Mouse (Mus musculus) activated CD4-positive, CD25-positive, alpha-beta regulatory T cell, adult 4 months (primary cell): ENCODE measurements around the gene Tbc1d17. TPM values are rescaled to one million over a fixed set of nuclear protein-coding genes. Genes with fewer than 3 reads are reported as not detected.

ENCODE experiments used
- ATAC-seq: one replicate; pipeline ENCODE4 v1.8.0; 2017
- polyA plus RNA-seq, 2 experiments: library from polyadenylated mRNA; unstranded; fragments of 100-300 nt; shearing (Covaris generic); gene quantifications; one replicate each; pipeline ENCODE4 v1.2.1; 2017

Tbc1d17 gene
- polyA plus RNA-seq, 2 experiments from 2014 or later: 41.0 to 63.7 TPM

DNA sequence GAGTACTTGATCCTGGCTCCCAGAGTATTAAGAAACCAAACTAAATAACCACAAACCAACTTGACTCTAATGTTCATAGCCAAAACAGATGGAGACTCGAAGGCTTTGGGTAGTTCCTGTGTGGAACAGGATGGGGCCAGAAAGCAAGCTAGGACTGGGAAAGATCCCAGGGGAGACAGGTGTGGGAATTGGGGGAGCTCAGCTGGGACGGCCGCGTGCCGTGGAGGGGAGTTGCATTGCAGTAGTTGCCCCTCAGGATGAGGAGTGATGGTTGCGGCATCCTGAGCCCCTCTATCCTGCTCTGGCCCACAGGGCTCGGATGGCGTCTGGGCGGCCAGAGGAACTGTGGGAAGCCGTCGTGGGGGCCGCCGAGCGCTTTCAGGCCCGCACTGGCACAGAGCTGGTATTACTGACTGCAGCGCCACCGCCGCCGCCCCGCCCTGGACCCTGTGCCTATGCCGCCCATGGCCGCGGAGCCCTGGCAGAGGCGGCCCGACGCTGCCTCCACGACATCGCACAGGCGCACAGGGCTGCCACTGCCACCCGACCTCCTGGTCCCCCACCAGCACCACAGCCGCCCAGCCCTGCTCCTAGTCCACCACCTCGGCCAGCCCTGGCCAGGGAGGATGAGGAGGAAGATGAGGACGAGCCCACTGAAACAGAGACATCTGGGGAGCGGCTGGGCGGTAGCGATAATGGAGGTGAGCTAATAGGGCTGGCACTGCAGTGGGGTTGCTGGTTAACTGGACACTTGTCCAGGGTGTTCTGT lies 3.6 kb upstream of the Tbc1d17 start:
- no peak for ATAC-seq

DNA sequence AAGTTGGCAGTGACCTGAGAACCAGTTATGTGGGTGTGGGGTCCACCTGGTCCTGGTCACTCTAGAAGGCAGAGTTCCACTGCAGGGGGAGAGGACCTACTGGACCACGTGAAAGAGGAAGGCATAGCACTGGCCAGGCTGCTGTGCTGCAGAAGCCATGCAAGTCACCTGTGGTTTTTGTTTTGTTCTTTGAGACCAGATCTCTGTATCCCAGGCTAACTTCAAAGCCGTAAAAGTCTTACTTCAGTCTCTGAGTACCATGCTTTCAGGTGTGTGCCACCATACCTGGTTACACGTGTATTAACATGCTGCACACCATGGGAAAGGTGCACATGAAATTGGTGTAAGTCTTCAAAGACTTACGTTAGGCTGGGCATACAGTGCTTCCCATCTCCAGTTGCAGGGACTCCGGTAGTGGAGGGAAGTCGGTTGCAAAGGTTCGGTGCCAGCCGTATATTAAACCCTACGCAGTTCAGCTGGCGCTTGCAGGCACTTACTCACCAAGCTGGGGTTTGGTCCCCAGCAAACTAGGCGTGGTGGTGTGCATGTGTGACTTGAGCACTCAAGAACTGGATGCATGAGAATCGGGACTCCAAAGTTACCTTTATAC lies 2.9 kb upstream of the Tbc1d17 start:
- ATAC-seq: no peak

DNA sequence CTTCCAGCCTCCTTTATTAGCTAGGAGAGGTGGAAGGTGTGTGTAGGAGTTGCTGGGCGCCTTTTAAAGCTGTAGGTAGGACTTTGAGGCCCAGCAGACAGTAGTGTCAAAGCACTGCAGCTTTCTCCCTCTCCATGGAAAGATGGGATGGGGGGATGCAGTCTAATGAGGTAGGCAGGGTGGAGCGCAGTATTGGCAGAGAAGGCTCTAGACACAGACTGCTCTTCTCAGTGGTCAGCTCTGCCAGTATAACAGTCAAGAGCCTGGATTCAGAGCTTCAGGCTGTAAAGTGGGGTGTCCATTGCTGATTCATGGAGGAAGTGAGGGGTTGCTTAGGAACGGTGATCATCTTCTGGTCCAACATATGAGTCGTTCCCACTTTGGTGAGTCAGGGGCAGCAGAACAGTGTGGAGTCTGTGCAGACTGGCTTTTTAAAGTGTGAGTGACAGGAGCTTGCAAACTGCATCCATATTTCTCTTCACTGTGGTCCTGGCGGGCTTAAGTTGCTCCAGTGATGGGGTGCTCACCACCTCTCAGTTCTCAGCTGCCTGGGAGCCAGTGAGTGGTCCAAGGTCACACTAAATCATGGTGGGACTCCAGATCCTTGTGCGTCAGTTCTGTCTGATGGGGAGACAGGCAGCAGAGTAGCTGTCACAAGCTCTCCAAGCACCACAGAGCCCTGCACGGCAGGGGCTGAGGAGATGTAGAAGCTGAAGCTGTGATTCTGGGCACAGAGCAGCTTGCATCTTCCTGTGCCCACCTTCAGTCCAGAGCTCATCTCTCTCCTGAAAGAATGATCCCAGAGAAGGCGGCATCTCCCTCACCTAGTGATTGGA lies 2.1 kb upstream of the Tbc1d17 start:
- ATAC-seq: no peak

DNA sequence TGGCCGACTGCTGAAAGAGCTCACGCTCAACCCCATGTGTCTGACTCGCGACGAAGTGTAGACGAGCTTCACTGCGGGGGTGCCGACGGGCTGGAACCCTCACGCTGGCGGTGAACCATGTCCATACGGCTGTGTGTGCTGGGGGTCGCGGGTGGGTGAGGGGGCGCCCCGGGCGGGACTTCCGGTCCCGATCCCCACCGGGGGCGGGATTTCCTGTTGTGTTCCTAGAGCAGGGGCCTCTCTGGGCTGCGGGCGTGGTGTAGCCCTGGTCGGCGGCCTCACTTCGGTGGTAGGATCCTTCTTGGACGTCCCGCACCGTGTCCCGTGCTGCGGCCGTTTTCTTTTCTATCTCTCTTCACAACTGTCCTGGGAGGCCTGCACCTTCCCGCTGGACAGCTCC lies 1.3 kb upstream of the Tbc1d17 start:
- no peak for ATAC-seq

DNA sequence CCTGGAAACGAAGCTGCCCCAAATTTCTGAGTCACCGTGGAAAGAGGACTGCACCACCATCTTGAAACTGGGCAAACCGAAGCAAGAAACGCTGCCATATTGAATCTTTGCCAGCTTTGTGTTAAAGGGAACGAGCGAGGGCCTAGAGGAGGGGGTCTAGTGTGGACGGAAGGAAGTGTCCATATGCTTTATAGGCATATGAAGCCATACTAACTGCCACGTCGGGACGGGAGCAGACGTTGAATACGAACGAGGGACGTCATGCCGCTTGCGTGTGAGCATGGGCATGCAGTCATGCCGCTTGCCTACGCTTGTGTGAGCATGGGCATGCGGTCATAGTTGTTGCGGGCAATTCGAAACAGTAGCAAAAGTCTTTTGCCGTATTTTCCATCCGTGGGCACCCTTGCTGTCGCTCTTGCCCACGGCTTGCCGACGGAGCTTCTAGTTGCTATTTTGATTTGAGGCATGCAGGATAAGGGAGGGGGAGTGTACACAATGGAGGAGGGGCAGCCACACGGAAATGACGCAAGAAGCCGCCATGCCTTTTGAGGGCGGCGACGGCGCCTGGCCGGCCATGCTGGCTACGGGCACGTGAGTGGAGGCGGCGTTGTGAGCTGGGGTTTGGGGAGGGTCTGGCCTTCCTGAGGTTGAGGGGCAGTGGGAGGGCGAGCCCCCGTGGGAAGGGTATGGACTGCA lies 685 bp upstream of the Tbc1d17 start:
- ATAC-seq: peak; percentile 42

DNA sequence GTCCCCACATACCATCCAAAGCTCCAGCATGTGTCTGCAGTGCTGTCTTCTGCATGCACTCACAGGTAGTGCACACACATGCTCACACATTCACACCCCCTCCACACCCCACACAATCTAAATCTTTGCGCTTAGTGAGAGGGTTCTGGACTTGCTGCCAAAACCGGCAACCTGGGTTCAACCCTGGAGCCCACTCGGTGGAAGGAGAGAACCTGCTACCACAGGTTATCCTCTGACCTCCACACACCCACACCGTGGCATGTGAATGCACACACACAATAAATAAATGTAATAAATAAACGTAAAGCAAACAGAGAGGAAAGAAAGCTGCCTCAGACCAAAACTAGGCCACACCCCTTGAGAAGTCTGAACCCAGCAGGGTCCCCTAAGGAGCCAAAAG lies 1.1 kb downstream of the Tbc1d17 start:
- no peak for ATAC-seq

DNA sequence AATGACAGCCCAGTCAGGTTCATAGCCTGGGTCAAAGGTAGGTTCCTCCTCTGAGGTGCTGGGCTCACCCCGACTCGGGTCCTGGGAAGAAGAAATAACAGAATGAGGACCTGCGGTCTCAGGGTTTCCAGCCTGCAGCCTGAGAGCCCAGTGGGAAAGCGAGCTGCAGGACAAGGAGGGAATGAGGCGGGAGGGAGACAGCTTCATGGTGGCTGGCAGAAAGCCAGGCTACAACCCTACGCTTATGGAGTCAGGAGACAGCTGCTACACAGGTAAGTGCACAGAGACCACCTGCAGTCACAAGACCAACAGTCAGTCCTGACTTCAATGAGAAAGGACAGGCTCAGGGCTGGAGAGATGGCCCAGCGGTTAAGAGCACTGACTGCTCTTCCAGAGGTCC lies 2.1 kb downstream of the Tbc1d17 start:
- no peak for ATAC-seq

DNA sequence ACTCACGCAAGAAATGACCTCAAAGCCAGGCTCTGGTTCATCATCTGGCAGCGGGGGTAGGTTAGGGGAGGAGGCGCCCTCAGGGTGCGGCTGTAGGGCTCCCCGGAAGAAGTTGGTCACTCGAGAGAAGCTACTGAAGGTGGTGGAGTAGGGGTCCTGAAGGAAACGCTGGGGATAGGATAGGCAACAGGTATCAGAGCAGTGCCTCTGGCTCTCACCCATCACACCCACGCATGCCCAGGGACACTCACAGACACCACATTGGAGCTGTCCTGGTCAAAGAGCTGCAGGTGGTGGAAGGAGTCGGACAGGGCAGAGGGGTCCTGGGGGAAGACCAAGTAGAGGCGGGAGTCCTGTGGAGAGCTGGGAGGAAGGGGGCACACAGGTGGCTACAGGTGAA lies 3.9 kb downstream of the Tbc1d17 start:
- ATAC-seq: no peak

DNA sequence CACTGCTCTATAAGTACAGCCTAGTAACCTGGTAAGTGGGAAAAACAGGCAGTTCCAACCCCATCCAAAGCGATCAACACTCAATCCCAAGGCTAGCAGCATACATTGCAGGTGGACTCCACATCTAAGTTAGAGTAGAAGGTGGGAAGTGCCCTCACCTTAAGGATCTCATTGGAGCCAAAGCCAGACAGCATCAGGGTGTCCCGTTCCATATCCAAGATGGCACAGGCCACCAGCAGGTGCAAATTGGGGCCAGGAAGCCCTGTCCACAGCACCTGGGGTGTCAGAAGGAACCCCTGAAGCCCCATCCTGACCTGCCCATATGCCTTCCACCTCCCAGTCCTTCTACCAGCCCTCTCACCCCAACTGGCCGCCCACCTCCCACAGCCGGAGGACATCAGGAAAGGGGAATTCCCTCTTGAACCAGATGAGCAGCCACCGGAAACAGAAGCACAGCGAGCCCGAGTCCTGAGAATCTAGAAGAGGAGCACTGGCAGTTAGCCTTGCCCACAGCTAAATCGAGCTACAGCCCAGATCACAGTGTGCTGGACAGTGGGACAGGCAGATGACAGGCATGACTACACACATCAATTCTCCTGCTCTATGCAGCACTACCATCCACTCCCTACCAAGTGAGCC lies 6.9 kb downstream of the Tbc1d17 start:
- no peak for ATAC-seq

DNA sequence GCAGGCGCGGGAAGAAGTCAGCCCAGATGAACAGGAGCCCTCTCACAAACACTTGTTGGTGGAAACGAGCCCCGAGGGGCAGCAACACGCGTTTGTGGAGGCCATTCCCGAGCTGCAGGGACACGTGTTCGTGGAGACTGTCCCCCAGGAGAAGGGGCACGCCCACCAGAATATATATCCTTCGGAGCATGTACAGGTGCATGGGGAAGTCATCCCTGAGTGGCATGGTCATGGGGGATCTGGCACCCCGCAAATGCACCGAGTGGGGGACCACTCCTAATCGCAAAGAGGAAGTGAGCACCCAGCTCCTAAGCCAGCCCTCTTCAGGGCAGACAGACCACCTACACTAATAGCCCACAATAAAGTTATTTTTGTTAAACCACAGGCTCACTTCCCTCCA lies 8.5 kb downstream of the Tbc1d17 start:
- no peak for ATAC-seq

DNA sequence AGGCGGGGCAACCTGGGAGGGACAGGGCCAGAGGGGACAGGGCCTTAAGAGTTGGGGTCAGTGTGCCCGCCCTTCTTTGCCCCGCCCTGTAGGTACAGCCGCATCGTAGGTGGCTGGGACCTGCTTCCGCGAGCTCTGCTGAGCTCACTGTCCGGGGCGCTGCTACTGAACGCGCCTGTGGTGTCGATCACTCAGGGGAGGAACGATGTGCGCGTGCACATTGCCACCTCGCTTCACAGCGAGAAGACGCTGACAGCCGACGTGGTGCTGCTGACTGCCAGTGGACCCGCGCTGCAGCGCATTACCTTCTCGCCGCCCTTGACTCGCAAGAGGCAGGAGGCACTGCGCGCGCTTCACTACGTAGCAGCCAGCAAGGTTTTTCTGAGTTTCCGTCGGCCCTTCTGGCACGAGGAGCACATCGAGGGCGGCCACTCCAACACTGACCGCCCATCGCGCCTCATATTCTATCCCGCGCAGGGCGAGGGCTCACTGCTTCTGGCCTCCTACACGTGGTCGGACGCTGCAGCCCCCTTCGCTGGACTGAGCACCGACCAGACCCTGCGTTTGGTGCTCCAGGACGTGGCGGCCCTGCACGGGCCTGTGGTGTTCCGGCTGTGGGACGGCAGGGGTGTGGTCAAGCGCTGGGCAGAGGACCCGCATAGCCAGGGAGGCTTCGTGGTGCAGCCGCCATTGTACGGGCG lies 9.2 kb downstream of the Tbc1d17 start:
- peak; percentile 63 for ATAC-seq

DNA sequence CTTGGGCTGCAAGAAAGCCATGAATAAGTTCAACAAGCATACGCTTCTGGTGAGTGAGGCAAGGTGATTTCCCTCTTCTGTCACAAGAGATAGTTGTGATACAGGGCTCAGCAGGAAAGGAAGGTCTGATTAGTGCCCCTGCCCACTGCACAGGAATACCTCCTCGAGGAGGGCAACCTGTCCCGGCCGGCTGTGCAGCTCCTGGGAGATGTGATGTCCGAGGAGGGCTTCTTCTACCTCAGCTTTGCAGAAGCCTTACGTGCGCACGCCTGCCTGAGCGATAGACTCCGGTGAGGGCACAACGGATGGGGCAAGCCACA lies 9.7 kb downstream of the Tbc1d17 start:
- peak; percentile 34 for ATAC-seq

DNA sequence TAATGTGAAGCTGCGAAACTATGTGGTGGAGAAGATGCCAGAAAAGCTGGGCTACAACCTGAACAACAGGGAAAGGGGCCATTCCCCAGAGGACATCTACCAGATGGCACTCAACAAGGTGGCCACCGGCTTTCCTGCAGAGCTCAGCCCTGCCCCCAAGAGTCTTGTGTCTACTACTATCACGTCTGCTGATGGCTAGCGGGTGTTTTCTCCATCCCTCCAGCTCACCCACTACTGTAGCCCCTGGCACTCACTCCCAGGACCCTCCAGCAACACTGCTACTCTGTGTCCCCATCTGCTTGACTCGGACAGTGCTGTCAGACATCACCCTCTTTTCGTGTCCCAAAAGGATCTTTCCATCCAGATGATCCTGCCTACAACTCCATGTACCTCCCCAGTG lies 10.8 kb downstream of the Tbc1d17 start:
- no peak for ATAC-seq

DNA sequence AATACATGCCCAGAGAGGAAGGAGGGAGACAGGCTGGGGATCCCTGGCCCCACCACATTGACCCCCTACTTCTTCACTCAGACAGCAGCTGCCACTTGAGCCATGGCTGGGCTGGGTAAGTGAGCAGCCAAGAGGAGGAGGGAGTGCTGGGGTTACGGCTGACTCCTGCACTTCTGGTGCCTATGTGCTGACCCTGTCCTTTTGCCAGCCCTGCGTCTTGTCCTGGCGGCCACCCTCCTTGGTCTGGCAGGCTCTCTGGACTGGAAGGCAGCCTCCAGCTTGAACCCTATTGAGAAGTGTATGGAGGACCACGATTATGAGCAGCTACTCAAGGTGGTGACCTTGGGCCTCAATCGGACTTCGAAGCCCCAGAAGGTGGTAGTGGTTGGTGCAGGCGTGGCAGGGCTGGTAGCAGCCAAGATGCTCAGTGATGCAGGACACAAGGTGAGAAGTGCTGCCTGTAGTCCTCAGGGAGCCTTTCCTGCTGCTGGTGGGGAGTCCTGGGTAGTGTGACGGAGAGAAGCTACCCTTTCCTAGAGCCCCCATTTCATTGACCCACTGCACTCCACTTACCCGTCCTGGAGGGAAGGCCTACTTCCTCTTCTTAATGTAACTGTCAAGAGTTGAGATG lies 12.3 kb downstream of the Tbc1d17 start:
- ATAC-seq: no peak

DNA sequence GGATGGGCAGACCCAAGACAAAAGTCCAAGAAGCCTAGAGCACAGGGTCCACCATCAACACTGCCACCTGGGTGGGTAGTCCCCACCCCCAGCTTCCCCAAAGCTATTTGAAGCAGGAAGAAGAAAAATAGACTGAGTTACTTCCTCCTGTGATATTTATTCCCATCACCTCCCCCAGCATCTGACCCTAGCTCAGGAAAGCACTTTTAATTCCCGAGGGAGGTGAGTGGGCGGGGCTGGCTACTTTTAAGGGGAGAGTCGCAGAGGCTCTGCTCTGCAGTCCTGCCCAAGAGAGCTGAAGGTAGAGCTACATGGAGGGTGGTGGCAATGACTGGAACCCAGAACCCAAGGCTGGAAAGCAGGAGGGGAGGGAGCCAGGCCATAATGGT lies 12.9 kb downstream of the Tbc1d17 start:
- ATAC-seq: no peak

DNA sequence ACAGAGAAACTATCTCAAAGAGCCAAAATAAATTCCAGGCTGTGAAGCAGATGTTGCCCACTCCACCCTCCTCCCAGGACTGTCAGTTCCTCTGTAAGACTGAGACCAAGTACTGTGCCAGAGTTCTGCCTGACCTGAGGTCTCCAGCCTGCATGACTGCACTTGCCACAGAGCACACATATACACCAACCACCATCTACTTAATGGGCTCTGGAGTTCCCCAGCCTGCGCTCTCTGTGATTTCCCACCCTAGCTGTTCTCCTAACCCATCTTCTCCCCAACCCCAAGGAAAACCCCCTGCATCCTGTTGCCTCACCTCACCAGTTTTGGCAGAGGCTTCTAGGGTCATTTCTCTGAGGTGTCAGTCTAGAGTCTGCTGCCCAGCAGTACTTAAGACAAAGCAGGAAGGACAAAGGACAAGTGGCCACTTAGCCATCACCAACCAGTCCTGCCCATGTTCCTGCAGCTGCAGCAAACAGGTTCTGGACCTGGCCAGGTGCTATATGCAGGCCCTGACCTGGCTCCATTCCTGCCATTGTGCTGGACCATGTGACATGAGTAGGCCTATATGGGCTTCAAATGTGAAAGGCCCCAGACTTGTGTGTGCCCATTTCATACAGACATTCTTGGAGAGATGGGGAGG lies 13.4 kb downstream of the Tbc1d17 start:
- no peak for ATAC-seq

DNA sequence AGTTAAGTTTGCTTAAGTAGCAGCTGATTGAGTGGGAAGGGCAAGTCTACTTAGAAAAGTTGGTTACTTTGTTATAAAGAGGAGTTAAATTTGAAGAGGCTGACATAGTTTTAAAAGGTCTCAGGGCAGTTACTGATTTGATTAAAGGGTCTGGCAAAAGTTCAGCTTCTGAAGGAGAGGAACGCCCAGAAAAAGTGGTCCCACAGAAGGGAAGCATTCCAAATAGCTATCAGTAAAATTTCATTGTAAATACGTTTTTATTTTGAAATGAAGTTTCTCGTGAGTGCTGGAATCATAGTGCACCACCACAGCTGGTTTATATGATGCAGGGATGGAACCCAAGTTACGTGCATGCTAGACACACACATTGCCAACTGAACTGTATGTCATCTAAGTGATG lies 16.1 kb downstream of the Tbc1d17 start:
- ATAC-seq: no peak

DNA sequence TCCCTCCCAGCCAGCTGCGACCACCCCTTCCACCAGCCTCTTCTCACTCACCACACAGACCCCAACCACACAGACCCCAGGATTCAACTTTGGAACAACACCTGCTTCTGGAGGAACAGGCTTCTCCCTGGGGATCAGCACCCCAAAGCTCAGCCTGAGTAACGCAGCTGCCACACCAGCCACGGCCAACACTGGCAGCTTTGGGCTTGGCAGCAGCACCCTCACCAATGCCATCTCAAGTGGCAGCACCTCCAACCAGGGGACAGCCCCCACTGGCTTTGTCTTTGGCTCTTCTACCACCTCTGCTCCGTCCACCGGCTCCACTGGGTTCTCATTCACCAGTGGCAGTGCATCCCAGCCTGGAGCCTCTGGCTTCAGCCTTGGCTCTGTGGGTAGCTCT lies 20.2 kb downstream of the Tbc1d17 start:
- ATAC-seq: no peak

DNA sequence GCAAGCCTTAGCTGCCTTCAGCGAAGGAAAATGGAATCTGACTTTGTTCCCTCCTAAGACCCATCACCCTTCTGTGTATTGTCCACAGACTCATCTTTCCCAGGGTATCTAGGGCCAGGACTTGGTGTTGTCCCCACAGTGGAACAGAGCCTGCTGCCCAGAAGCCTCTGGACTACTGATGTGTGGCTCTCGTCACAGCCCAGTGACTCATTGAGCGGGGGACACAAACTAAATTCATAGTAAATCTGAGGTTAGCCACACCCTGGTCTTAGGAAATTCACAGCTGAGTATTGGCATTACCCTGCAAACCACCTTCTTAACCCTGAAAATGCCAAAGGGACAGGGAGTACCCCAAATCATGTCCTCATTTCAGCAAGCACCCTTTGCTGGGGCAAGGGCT lies 22.1 kb downstream of the Tbc1d17 start:
- no peak for ATAC-seq

DNA sequence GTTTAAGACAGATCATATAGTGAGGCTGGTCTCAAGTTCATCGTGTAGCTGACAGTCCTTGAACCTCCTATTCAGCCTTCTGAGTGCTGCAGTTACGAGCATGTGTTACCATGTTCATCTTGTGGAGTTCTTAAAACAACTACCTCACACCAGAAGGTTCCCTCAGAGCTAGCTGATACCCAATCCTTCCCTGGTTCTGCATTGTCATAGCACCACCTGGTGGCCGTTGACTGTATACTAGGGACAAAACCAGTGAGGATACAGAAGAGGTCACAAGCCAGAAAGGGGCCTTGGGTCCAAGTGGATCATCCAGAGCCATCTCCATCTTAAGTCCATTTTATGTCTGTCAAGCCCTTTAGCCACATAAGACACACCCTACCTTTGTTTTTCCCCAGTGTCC lies 24.0 kb downstream of the Tbc1d17 start:
- peak; percentile 57 for ATAC-seq

DNA sequence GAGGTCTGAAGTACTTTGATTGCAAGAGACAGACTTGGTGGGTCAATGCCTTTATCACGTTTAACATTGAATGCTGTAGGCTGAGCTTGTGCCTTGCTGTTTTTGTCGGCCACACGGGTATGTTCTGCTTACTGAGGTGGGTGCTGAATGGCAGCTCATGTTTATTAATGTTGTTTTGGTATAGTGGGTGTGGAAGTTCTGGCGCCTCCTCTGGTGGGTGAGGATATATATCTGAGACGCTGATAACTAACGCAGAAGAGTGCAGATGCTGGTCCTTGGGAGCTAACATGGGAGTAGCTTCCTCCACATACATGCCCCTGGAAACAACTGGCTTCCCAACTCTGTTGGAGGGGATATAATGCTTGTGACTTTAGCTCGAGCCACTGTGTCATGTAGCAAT lies 25.5 kb downstream of the Tbc1d17 start:
- no peak for ATAC-seq
